Mouse (Mus musculus): ENCODE measurements around the gene Prmt3. TPM values are rescaled to one million over a fixed set of nuclear protein-coding genes. Genes with fewer than 3 reads are reported as not detected.
A peak's percentile ranks its signal among the peaks of the same experiment; 100 is the strongest.

Gene Prmt3
- polyA plus RNA-seq, 1 experiment from 2014 or later: 49.2 TPM

DNA sequence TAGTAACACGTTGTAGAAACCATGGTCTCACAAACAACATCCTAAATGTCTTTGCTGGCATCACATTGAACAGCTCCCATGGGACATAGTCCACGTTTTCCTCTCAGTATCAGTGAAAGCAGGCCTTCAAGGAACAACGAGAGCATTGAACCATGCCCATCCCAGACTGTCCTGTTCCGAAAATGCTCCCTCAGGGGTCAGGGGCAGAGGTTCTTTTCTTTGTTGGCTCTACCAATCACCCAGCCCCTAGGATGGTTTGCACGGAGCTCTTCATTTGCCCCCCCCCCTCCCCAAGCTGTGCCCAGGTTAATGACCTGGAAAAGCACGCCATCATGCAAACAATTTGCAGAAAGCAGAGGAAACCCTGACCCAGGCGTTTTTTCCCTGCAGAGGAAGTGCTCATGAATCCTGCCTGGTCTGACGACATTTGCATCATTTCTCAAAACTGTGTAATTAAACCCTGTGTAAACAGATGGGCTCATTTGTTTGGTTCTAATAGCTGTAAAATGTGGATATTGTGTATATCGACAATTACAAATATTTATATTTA lies 123.9 kb downstream of the Prmt3 start:
- Histone ChIP-seq H3K4me2 (no peak overlapping the region), H3K9ac (no peak overlapping the region), H3K36me3 (no peaks in the 10 kb centered on the region), H3K27me3 (peaks cover 30% of the 10 kb centered on the region), H3K4me1 (replicated peaks) (0 out of 2 replicates have a peak, but pooled peaks cover 4% of the 10 kb centered on the region), H3K4me3 (no peak overlapping the region), H3K9me3 (no peaks in the 10 kb centered on the region), H3K27ac (replicated peaks) (no peak overlapping the region)
- 19% methylated on average over 9 of the region's 9 CpGs for WGBS
- no peak for ATAC-seq (ENCODE audit: low FRiP score, low read depth)

DNA sequence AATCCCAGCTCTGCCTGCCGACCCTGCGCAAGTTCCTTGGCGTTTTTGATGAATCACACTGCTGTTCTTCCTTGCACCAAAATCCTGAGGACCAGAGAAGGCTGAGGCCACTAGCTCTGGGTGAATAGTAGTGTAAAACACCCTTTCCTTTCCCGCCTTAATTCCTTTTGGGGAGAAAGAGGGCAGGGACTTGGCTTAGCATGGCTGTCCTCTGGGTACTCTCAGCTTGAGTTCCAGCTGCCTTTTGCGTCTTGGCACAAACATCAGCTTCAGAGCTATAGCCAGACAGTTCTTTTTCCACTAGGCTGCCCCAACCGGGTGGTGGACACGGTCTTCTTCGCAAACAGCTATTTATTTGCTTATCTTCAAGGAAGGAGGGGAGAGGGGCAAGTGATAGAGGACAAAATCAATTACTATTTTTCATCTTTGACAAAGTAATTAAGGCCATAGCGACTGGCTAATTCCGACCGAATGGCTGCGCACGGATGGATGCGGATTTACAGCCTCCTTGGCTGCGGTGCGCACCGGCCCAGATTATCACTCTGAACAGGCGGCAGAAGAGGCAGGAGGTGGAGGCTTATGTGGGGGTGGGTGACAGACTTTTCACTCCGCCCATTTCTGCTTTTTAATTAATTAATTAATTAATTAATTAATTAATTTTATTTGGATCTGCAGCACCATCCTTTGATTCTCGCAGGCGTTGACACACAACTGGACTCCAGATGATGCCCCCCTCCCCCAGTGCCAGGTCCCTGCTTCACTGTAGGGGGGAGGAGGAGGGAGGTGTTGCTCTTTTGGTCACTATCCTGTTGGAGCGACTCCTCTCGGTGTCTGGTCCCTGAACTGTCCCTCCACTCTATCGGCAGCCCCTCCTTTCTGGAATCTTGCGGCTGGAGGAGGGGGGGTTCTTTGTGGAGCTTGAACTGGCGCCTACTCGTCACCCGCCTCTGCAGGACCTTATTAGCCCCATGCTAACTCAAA lies 129.3 kb downstream of the Prmt3 start:
- peaks cover 13% of the 10 kb centered on the region for H3K4me1 ChIP-seq (replicated peaks)
- peak; percentile 43; the same call in 1 of the 2 replicates for ATAC-seq (ENCODE audit: low FRiP score, low read depth)
- 0 out of 2 replicates have a peak overlapping the region, but pooled peaks have one; percentile 10 for H3K4me3 ChIP-seq
- H3K9me3 ChIP-seq: no peaks in the 10 kb centered on the region
- WGBS: 2% methylated on average over 28 of the region's 28 CpGs
- peak overlapping the region; percentile 56 for H3K4me2 ChIP-seq
- H3K27me3 ChIP-seq: peaks cover 56% of the 10 kb centered on the region
- no peaks in the 10 kb centered on the region for H3K36me3 ChIP-seq
- H3K27ac ChIP-seq (replicated peaks): peak overlapping the region; percentile 81
- H3K9ac ChIP-seq: no peak overlapping the region

Other genes starting within 250 kb of the Prmt3 start
- 4.0 and 64.7 TPM in 2 replicates for gene Dbx1, start 141.5 kb upstream of the Prmt3 start, polyA plus RNA-seq (2015; fragmentation: Nextera tagmentation; extraction: Ambion mirVana)
- 3.1 and 5.3 TPM in 2 replicates for gene Htatip2, start 19.2 kb upstream of the Prmt3 start, polyA plus RNA-seq (2015; fragmentation: Nextera tagmentation; extraction: Ambion mirVana)
- 10.7 and 11.5 TPM in 2 replicates for gene Slc6a5, start 131.8 kb downstream of the Prmt3 start, polyA plus RNA-seq (2015; fragmentation: Nextera tagmentation; extraction: Ambion mirVana)
- gene Nell1, start 196.5 kb downstream of the Prmt3 start, polyA plus RNA-seq (2015; fragmentation: Nextera tagmentation; extraction: Ambion mirVana): 30.0 and 31.6 TPM in 2 replicates